In the genomic region with DNA sequence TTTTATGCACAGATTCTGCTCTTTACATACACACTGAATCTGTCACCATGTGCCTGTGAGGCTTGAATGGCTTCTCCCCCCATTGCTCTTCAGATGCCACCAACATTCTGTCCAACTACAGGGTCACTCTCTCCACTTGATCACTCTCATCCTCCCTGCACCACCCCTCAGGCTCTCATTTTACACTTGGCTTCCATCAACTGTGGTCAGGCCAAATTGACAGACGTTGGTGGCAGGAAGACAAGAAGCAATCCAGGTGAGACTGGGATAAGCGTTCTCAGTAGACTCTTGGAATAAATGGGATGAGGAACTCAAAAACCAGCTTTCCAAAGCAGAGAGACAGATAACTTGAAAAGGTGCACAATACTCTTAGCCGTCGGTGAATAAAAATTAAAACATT, we compare ENCODE assay signal across 18 mouse cellular contexts.
A peak's percentile ranks its signal among the peaks of the same experiment; 100 is the strongest.
DNase-seq lines count a peak whose midpoint lies in the region; ATAC-seq lines count a peak whose summit lies in the region.
"Had no signal": no experiment of that assay in that cellular context is flagged by ENCODE, and none has a peak within 500 bp of the region (broad histone marks: within the 10 kb centered on the region; RNA-seq: fewer than 3 reads in every experiment).

No protein-coding gene starts in this region.

- peak; percentile 82 to 84 for DNase-seq in cerebellum, postnatal 10 days
- DNase-seq in cerebellum, adult 11-12 months: no peak
- peak; percentile 3 to 17 for DNase-seq in cerebellum, postnatal 25 days
- DNase-seq in left cerebral cortex, postnatal 4 days: peak; percentile 24
- no peak for DNase-seq in left cerebral cortex, adult 9 months (ENCODE audit: low spot score in 2 of 2)
- DNase-seq: adrenal gland, adult 8-10 months; adrenal gland, postnatal 14 days; adrenal gland, postnatal 36 days; B cell, adult 2 months; cerebellum, adult 11 months; cerebellum, adult 9-10 months; forebrain, postnatal 0 days had no signal

- intact Hi-C loops in left cerebral cortex, postnatal 4 days (cut with DNase I): no loop called here

- ATAC-seq in cerebellum, adult (ENCODE audit: insufficient number of reproducible peaks, low FRiP score, low TSS enrichment): no peak
- ATAC-seq: activated CD4-positive, CD25-positive, alpha-beta regulatory T cell, adult 4 months; CD4-positive, CD25-positive, alpha-beta regulatory T cell, adult 4 months; forebrain, embryonic 13.5 days; forebrain, embryonic 15.5 days; forebrain, postnatal 0 days; Patski had no signal

Comparison
In these comparisons a context has a peak if more than half of its experiments do, and no peak if none do; other contexts are left out.
1. DNase-seq: peak in cerebellum, postnatal 10 days (2 of 2), cerebellum, postnatal 25 days (2 of 2) and left cerebral cortex, postnatal 4 days (single experiment); none in cerebellum, adult 11-12 months (single experiment) and left cerebral cortex, adult 9 months (0 of 2).